Mouse (Mus musculus): Measurements from ENCODE around the gene Plpp3.

Plpp3 gene

DNA sequence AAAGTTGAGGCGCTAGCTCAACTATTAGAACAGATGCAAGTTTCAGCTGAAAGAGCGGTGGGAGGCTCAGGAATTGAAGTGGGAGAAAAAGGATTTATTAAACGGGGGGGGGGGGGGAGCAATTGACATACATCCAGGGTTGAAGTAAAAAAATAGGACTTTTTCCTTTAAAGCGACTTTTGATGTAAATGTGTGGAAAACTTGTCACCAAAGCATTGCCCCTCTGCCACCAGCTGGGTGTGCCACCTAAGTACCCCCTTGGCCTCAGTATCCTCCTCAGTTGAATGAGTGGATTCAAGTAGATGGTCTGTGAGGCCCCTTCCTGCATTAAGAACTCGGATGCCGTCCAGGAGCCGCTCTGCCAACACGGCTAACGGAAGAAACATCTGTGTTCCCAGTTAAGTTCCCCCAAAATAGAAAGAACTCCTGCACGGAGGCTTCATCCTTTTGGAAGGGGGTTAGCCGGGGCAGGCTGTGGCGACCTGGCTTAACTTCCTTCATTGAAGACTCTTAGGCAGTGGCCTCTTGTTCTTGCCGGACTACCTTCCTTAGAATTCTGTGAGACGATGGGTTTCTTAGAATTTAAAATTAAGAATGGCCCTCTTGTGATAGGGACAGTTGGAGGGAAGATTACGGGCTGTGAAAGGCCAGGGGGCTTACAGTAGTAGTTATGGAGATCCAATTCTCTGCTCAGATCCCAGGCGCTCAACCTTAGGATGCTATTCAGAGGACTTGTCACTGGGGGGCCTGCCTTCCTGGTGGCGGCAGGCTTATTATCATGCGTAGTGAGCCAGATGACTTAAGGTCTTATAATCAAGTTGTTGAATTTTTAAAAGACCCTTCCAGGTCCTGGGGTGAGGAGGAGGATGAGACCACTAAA is 1.7 kb downstream of the Plpp3 start:
- DNase-seq, result no peak

DNA sequence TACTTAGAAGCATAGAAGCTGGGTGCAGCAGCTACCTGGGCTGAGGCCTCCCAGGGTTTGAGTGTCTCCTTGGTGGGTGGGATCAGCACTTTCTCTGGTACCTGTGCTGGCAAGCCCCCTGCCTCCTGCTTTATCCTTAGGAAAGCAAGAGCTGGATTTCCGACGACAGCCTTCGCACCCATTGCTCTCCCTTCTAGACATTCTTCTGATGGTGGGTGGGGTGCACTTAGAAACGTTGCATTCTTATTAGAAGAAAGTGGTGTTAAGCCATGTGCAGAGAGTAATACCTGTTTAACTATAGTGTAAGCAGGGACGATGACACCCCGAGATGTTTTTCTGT is 2.4 kb downstream of the Plpp3 start:
- DNase-seq, result no peak

GRCm38 (mm10) chr4:105160470-105160869 is 3.3 kb downstream of the Plpp3 start:
- DNase-seq, result no peak

DNA sequence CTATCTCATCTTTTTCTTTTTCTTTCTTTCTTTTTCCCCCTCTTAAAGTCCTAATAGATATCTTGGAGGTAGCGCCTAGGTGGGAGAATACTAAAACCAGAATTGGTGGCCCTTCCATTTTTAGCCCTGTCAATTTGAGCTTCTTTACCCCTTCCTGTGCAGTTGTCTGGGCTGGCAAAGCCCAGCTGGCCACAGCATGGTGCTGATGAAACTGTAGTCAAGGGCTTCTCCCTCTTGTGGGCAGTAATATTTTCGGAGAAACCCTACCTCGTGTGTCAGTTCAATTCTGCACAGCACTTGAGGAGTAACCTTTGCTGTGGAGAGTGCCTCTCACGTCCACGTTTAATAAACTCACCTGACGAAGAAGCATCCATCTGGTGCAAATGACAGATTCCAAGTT is 4.9 kb downstream of the Plpp3 start:
- no peak for DNase-seq

DNA sequence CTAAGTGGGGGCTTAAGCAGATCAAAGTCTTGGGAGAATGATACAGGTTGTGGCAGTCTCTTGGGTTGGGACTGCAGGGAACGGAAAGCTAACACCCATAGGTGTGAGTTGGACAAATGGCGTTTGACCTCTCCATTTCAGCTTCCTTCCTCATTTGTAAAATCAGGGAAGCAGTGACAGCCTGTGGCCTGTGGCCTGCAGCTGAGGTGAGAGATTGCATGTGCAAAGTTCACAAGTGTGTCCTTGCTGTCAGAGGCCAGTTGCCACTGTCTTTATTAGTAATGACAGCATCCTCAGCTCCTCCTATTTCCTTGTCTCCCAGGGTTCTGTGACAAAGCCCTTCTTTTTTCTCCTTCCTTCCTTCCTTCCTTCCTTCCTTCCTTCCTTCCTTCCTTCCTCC is 5.5 kb downstream of the Plpp3 start:
- DNase-seq, result no peak

DNA sequence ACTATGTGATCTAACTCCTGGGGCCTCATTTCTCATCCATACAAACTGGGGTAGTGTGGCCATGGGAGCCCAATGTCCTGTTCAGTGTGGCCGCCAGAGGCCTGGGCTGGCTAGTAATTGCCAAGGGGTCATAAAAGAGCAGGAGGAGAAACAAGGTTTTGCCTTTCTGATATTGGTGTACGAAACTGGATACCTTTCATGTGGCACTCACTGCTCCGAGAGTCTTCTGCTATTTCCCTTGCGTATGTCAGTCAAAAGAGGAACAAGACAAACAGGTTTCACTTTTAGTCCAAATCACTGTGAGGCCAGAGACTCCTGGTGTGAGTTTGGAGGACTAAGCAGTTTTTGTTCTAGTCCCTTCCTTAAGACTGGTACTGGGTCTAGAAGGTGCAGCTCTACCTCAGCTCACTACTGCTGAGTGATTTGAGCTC is 6.8 kb downstream of the Plpp3 start:
- no peak for DNase-seq

- no peak for DNase-seq
Observed at GRCm38 (mm10) chr4:105164952-105165351, 7.8 kb downstream of the Plpp3 start.

DNA sequence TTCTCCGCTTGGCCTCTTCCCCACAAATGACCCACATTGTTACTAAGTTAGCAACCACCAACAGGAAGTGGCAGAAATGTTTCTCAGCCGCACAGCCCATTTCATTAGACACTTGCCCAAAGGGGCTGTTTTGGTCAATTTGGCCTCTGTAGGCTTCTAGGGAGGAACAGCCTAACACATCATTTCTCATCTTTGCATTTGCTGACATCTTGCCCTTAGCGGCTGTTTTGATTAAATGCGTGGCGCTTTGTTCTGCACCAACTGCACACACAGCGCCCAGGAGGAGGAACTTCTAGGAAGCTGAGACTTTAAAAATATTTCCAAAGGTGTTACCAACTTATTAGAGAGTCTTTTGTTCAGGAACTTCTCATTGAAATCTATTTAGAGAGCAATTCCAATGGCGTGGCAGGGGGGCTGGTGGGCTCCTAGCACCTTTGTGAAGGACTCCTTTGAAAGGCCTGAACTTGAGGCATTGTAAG is 12.0 kb downstream of the Plpp3 start:
- no peak for DNase-seq

GRCm38 (mm10) chr4:105169826-105170810 is 13.0 kb downstream of the Plpp3 start:
- DNase-seq, result peak; percentile 47 to 73

GRCm38 (mm10) chr4:105170811-105171401 is 13.8 kb downstream of the Plpp3 start:
- no peak for DNase-seq

GRCm38 (mm10) chr4:105171432-105171831 is 14.3 kb downstream of the Plpp3 start:
- DNase-seq, result no peak

GRCm38 (mm10) chr4:105174778-105175177 is 17.6 kb downstream of the Plpp3 start:
- no peak for DNase-seq

DNA sequence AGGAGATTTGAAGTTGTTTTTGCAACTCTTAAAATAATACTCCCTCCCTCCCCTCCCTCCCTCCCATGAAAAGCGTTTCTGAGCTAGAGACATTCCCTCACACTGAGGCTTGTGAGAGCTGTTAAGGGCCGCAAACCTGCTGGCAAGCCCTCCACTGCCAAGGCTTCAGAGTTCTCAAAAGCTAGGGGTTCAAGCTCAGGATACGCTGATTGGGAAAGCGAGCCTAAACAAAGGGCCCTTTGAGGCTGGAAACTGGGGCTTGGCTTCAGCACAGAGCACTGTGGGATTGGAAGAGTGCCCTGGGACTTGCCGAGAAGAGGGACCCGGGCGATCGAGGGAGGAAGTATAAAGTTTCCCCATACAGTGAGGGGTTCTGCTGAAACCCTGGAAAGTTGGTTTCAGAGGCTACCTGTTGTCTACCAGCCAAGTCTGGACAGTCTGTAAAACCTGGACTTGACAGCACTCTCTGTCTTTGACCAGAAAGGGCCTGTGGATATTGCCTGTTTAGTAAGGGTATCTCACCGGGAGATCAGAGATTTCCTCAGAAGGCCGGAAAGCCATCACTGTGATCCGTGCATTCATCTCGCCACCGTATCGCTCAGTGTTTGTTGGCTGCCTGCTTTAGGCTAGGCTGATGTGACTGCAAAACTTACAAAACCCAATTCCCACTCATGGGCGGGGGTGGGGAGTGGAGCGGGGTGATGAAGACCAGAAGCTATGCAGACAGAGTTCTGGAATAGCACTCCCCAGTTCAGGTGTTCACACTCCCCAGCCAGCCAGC is 18.3 kb downstream of the Plpp3 start:
- DNase-seq, result no peak

DNA sequence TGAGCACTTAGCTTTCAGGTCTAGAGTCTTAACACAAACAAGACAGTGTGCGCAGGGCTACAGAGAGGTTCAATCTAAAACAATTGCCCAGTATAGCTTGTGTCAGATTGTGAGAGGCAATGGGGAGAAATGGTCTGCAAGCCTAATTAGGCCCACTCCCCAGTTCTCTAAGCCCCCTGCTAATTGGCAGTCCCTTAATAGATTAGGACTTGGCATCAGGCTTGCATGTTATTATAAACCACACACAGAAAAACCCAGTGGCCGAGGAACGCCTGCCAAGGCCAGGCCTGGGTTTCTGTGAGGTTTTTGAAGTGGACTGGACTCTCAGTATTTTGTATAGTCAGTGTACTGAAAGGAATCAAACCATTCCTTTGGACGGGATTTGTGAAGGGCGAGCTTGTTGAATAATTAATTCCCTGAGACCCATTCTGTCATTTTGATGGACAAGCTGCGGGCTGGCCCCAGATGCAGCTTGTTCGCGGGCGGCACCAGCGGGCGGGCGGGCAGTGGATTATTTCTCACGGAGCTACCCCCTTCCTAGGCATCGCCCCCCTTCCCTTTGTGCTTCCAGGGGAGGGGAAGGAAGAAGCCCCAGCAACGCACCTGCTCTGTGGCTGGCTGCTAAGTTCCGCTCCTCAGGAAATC is 24.0 kb downstream of the Plpp3 start:
- no peak for DNase-seq

GRCm38 (mm10) chr4:105181659-105182167 is 24.6 kb downstream of the Plpp3 start:
- DNase-seq, result no peak

- DNase-seq, result no peak
Observed at GRCm38 (mm10) chr4:105182249-105182648, 25.1 kb downstream of the Plpp3 start.

GRCm38 (mm10) chr4:105184490-105184889 is 27.3 kb downstream of the Plpp3 start:
- no peak for DNase-seq

- DNase-seq, result no peak
Observed at GRCm38 (mm10) chr4:105184924-105185323, 27.8 kb downstream of the Plpp3 start.

- DNase-seq, result no peak
Observed at GRCm38 (mm10) chr4:105186654-105187053, 29.5 kb downstream of the Plpp3 start.

- DNase-seq, result no peak
Observed at GRCm38 (mm10) chr4:105187873-105188272, 30.7 kb downstream of the Plpp3 start.

GRCm38 (mm10) chr4:105188801-105189200 is 31.7 kb downstream of the Plpp3 start:
- DNase-seq, result peak; percentile 33 to 43

DNA sequence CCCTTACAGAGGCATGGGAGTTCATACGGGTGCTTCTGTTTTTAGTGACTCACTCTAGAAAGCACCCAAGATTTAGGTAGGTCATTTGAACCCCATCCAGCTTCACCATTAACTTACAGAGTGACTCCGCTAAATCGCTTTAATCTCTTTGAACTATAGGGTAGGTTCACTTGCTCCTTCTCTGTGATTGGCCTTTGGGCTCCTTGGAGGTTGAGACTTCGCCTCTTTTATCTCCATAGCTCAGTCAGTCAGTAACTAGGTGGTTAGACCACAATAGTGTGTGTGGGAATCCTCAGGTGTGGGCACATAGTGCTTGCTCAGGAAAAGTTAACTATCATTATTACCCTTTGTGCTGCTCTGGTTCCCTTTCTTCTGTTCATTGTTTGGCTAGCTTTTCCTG is 33.7 kb downstream of the Plpp3 start:
- no peak for DNase-seq
